Mouse (Mus musculus) gastrocnemius, adult 2 months (tissue): ENCODE results near the gene Med17. TPM values are rescaled to one million over a fixed set of nuclear protein-coding genes. Genes with fewer than 3 reads are reported as not detected.
"Not testable (repeated sequence)": the region's sequence is repeated elsewhere in the genome, so short reads cannot be mapped to it uniquely, and the experiment has no call there.

ENCODE experiments used
- DNase-seq: peaks from one replicate; pipeline ENCODE4 v3.0.0; 2022
- H3K27ac ChIP-seq: fragments of 200-600 bp; 2 replicates; pipeline ENCODE4 v1.8.1; 2022; ENCODE audit warnings: mild to moderate bottlenecking
- H3K4me3 ChIP-seq: fragments of 200-600 bp; 2 replicates; pipeline ENCODE4 v1.8.1; 2022; ENCODE audit warnings: mild to moderate bottlenecking, moderate library complexity
- CTCF ChIP-seq: fragments of 200-600 bp; IDR thresholded peaks from 2 replicates; pipeline ENCODE4 v1.8.1; 2022; ENCODE audit warnings: antibody characterized with exemption, mild to moderate bottlenecking, moderate library complexity
- intact Hi-C: fragments of 180-260 bp; cut with DNase I; formaldehyde crosslinking; loops from one replicate; pipeline ENCODE4 v1.15.1; 2025
- long read RNA-seq, 2 experiments: library from polyadenylated mRNA; stranded (forward); transcript quantifications; one replicate each; pipeline ENCODE4 v2.0.0; 2021
- total RNA-seq, 2 experiments: library from RNA; stranded (reverse); gene quantifications; 2 replicates each; pipeline ENCODE4 v1.2.3; 2021

The Med17 gene
- total RNA-seq, result 10 to 100 TPM in 1 of 2 experiments, 1 to 10 TPM in 1; 6.5 to 11.7 TPM
- long read RNA-seq, experiment 1, transcript Med17-201 (12 exons, 3,964 nt), result major isoform, 7 of 11 reads
- long read RNA-seq, experiment 1, partial matches to known transcripts, result 0 of 11 reads
- long read RNA-seq, experiment 1, other reads (novel, unspliced or antisense), result 4 of 11 reads
- long read RNA-seq, experiment 2, transcript Med17-201 (12 exons, 3,964 nt), result major isoform, 6 of 11 reads
- long read RNA-seq, experiment 2, partial matches to known transcripts, result 1 of 11 reads
- long read RNA-seq, experiment 2, other reads (novel, unspliced or antisense), result 4 of 11 reads

DNA sequence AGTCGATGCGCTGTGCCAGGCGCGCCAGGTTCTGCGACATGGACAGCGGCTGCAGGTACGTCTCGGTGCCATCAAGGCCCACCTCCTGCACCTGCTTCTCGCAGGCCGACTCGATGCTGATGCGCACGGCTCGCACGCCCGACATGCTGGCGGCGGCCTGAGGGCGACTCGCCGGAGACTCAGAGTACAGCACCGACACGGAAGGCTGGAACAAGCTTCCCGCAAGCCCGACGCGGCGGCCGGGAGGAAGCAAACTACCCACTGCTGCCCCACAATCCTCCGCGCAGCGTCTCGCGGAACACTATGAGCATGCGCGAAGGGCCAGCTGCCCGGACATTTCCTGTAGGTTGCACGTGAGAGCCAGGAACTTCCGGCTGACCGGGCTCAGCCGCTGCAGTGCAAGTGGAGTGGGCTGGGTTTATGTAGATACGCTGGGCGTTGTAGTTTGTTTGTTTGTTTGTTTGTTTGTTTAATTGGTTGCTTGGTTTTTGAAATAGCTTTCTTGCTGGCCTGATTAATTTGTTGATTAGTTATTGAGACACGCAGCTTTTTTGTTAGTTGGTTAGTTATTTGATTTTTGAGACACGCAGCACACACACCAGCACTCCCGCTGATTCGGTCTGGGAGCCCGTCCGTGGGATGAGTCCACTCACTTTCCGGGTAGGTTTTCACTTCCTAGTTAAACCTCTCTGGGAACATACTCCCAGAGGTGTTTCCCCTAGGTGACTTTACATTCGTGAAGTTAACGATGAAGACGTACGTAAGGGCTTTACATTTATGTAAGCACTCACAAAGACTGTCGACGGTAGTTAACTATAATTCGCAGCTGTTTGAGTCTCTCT is at the start of gene Med17:
Gene Med17, minus strand, starts transcription at position 283 of the 842 bp plus-strand sequence.
- no peak for TF ChIP-seq CTCF
- intact Hi-C loops, result loop anchor here (1.0 kb wide), 1 partner anchor 26 kb away; the partner anchor contains the start of genes 4931406C07Rik and Taf1d
- DNase-seq, result peak; percentile 95
- Histone ChIP-seq H3K27ac (peak within 1 kb of the TSS; percentile 93), H3K4me3 (peak within 1 kb of the TSS; percentile 89)

DNA sequence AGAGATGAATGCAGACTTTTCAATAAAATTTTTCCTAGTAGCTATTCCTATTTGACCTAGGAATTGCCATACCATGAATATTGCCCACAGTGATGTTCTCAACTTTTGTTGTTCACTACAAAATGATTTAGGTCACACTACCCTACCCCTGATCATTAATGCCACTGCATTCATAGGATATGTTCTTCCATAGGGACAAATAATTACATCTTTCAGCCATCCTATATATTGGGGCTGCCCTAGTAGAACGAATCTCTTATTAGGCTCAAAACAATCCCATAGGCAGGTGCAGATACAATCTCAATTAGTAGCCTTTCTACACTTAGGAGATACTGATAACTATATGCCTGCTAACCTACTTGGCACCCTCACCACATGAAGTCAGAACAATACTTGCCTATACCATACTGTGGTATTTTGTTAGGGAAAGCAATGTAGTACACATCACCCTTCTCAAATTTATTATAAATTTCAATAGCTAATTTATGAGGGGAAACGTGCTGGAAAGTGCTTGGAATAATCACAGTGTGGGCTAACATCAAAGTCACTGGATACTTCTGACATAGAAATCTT is 38.5 kb upstream of the Med17 start:
- no peak overlapping the region for H3K4me3 ChIP-seq
- DNase-seq, result no peak
- intact Hi-C loops, result no loop called here
- no peak for TF ChIP-seq CTCF
- H3K27ac ChIP-seq, result no peak overlapping the region

- no peak overlapping the region for H3K4me3 ChIP-seq
- intact Hi-C loops, result no loop called here
- H3K27ac ChIP-seq, result no peak overlapping the region
- no peak for DNase-seq
- TF ChIP-seq CTCF, result no peak
Measured at GRCm38 (mm10) chr9:15317223-15318169, 37.8 kb upstream of the Med17 start.

- H3K27ac ChIP-seq, DNase-seq, H3K4me3 ChIP-seq, intact Hi-C loops: not testable (repeated sequence)
Measured at GRCm38 (mm10) chr9:15316296-15316695, 36.6 kb upstream of the Med17 start.

- no peak overlapping the region for H3K4me3 ChIP-seq
- intact Hi-C loops, result no loop called here
- H3K27ac ChIP-seq, result no peak overlapping the region
- no peak for DNase-seq
- no peak for TF ChIP-seq CTCF
Measured at GRCm38 (mm10) chr9:15314619-15315018, 34.9 kb upstream of the Med17 start.

- no peak for TF ChIP-seq CTCF
- intact Hi-C loops, result no loop called here
- Histone ChIP-seq H3K4me3 (no peak overlapping the region), H3K27ac (no peak overlapping the region)
- no peak for DNase-seq
Measured at GRCm38 (mm10) chr9:15313633-15314032, 33.9 kb upstream of the Med17 start.

GRCm38 (mm10) chr9:15312054-15312735 is 32.5 kb upstream of the Med17 start:
- H3K4me3 ChIP-seq, result no peak overlapping the region
- DNase-seq, result no peak
- no peak for TF ChIP-seq CTCF
- H3K27ac ChIP-seq, result no peak overlapping the region
- intact Hi-C loops, result no loop called here

DNA sequence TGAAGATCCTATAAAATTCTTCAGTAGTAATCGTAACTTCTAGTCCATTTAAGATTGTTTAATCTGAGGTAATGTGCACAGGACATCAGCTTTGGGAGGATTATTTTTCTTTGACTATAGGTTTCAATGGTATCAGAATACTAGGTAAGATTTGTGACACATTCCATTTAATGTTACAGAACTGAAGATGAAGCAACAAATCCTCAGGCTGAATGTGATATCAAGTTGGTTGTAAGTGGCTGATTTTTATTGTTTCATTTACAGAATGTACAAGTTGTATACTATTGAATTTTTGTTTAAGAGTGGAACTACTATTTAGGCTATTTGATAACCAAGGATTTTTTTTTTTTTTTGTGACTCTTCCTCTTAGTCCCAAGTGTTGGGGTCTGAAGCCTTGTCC is 30.4 kb upstream of the Med17 start:
- TF ChIP-seq CTCF, result no peak
- no peak for DNase-seq
- Histone ChIP-seq H3K27ac (no peak overlapping the region), H3K4me3 (no peak overlapping the region)
- intact Hi-C loops, result no loop called here

DNA sequence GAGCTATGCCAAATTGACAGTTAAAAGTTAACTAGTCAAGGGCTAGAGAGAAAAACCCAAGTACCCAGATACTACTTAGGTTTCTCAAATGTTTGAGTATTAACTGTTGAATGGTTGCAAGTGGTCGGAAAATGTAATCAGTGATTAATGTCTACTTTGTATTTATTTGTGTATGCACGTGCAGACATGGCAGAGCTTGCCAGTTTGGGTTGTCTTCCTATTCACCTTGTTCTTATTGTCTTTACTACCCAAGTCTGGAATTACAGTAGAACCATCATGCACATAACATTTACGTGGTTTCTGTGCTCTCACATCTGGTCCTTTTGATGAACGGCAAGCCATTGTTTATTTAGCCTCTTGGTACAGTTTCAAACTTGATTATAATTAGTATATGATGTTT is 29.7 kb upstream of the Med17 start:
- no peak for TF ChIP-seq CTCF
- Histone ChIP-seq H3K4me3 (no peak overlapping the region), H3K27ac (no peak overlapping the region)
- intact Hi-C loops, result loop anchor here (5.0 kb wide), 1 partner anchor 48 kb away; the partner anchor contains the start of gene Cep295
- no peak for DNase-seq

GRCm38 (mm10) chr9:15308254-15308653 is 28.5 kb upstream of the Med17 start:
- TF ChIP-seq CTCF, result no peak
- H3K4me3 ChIP-seq, result no peak overlapping the region
- intact Hi-C loops, result loop anchor here (5.0 kb wide), 1 partner anchor 49 kb away; the partner anchor contains the start of gene Cep295
- no peak overlapping the region for H3K27ac ChIP-seq
- DNase-seq, result no peak

- intact Hi-C loops, result loop anchor here (5.0 kb wide), 1 partner anchor 50 kb away; the partner anchor contains the start of gene Cep295
- peak overlapping the region; percentile 97 for H3K27ac ChIP-seq
Measured at GRCm38 (mm10) chr9:15307257-15307656, 27.5 kb upstream of the Med17 start.

More at GRCm38 (mm10) chr9:15307257-15307656, 27.5 kb upstream of the Med17 start:
- no peak for DNase-seq
- peak overlapping the region; percentile 100 for H3K4me3 ChIP-seq
- TF ChIP-seq CTCF, result no peak
